ENCODE assay signal across 14 mouse cellular contexts in genomic region chr11:72814188-72814587, GRCm38 (mm10). TPM values are rescaled to one million over a fixed set of nuclear protein-coding genes. Genes with fewer than 3 reads are reported as not detected.
DNase-seq lines count a peak whose midpoint lies in the region; ATAC-seq and TF ChIP-seq lines count a peak whose summit lies in the region.
"Had no signal": no experiment of that assay in that cellular context is flagged by ENCODE, and none has a peak within 500 bp of the region (broad histone marks: within the 10 kb centered on the region; RNA-seq: fewer than 3 reads in every experiment).

No protein-coding gene starts in this region.

- H3K4me1 ChIP-seq in CH12.LX (ENCODE audit: control insufficient read depth in 1 of 2, insufficient read depth in 2 of 2) = peaks cover 10 to 31% of the 10 kb centered on the region in 2 experiments
- H3K4me1 ChIP-seq: hindbrain, embryonic 10.5 days; lung, embryonic 15.5 days; midbrain, embryonic 13.5 days; neural tube, embryonic 15.5 days; stomach, embryonic 15.5 days had no signal

- H3K4me2 ChIP-seq in CH12.LX (ENCODE audit: insufficient read depth, low read depth, poor library complexity, severe bottlenecking) = no peak overlapping the region
- H3K4me2 ChIP-seq: lung, embryonic 15.5 days; midbrain, embryonic 13.5 days; neural tube, embryonic 15.5 days; stomach, embryonic 15.5 days had no signal

- H3K27me3 ChIP-seq in CH12.LX (replicated peaks) = no peaks in the 10 kb centered on the region
- H3K27me3 ChIP-seq: lung, embryonic 15.5 days; midbrain, embryonic 13.5 days; neural tube, embryonic 15.5 days; stomach, embryonic 15.5 days had no signal

- no peak for ATAC-seq in megakaryocyte-erythroid progenitor cell, adult 5-6 weeks (replicated peaks; ENCODE audit: low FRiP score, low TSS enrichment, poor library complexity, severe bottlenecking)
- ATAC-seq: midbrain, embryonic 13.5 days had no signal

- DNase-seq in layer of hippocampus, adult 2 months (ENCODE audit: low spot score in 2 of 2) = no peak
- DNase-seq in layer of hippocampus, postnatal 36 days = no peak
- peak; percentile 39 for DNase-seq in A20 (ENCODE audit: low read depth, low spot score)
- DNase-seq in CH12.LX (ENCODE audit: extremely low read depth) = no peak
- peak; percentile 21 for DNase-seq in embryo, embryonic 10.5 days (ENCODE audit: low spot score)
- no peak for DNase-seq in left cerebral cortex, postnatal 4 days
- DNase-seq: adrenal gland, postnatal 25 days; cerebellum, adult 9-11 months had no signal

- no peak for TF ChIP-seq EP300 in CH12.LX (IDR thresholded peaks at IDR 0.05; ENCODE audit: low read length)

- H3K36me3 ChIP-seq in CH12.LX (replicated peaks in 1 of 2; ENCODE audit: control insufficient read depth in 1 of 2, insufficient read depth in 1 of 2, low read length in 1 of 2) = peaks cover 4 to 14% of the 10 kb centered on the region in 2 experiments

- peak; percentile 8; the same call in 1 of the 2 replicates for TF ChIP-seq RAD21 in CH12.LX (IDR thresholded peaks at IDR 0.05; ENCODE audit: low read depth, low read length)

- H3K4me3 ChIP-seq in layer of hippocampus, adult 2 months = no peak overlapping the region
- no peak overlapping the region for H3K4me3 ChIP-seq in CH12.LX (replicated peaks in 1 of 3; ENCODE audit: low read depth in 2 of 3, low read length in 2 of 3, poor library complexity in 1 of 3)
- H3K4me3 ChIP-seq: hindbrain, embryonic 10.5 days; lung, embryonic 15.5 days; midbrain, embryonic 13.5 days; neural tube, embryonic 15.5 days; stomach, embryonic 15.5 days had no signal

- intact Hi-C loops in left cerebral cortex, postnatal 4 days (cut with DNase I) = no loop called here

- TF ChIP-seq POLR2A in CH12.LX (IDR thresholded peaks at IDR 0.05; ENCODE audit: low read depth, low read length) = no peak

- peaks cover 2% of the 10 kb centered on the region for H3K9me3 ChIP-seq in CH12.LX (replicated peaks; ENCODE audit: low read length)
- H3K9me3 ChIP-seq: hindbrain, embryonic 10.5 days; lung, embryonic 15.5 days; midbrain, embryonic 13.5 days; neural tube, embryonic 15.5 days; stomach, embryonic 15.5 days had no signal

- no peak overlapping the region for H3K27ac ChIP-seq in layer of hippocampus, adult 2 months
- H3K27ac ChIP-seq in CH12.LX (ENCODE audit: insufficient read depth, low read depth) = no peak overlapping the region
- H3K27ac ChIP-seq: hindbrain, embryonic 10.5 days; lung, embryonic 15.5 days; midbrain, embryonic 13.5 days; neural tube, embryonic 15.5 days; stomach, embryonic 15.5 days had no signal

- dilution Hi-C loops in CH12.LX (cut with MboI; ENCODE audit: extremely low pct_ligation_motif_present, extremely low pct_unique_long_range_greater_than_20kb, low sequenced_read_pairs) = no loop called here

- H3K79me2 ChIP-seq in CH12.LX (replicated peaks; ENCODE audit: control insufficient read depth, extremely low read depth, insufficient read depth, poor library complexity, severe bottlenecking) = peaks cover 2% of the 10 kb centered on the region; the same call in 1 of the 2 replicates

- TF ChIP-seq CTCF in layer of hippocampus, adult 2 months (conservative IDR thresholded peaks at IDR 0.05) = peak; percentile 54
- peak in 1 of 2 experiments; percentile 37; a peak in 3 of 4 replicates for TF ChIP-seq CTCF in CH12.LX (conservative IDR thresholded peaks at IDR 0.05 in 1 of 2, IDR thresholded peaks at IDR 0.05 in 1 of 2; ENCODE audit: low read depth in 2 of 2, low read length in 2 of 2)

- in situ Hi-C loops in CH12.LX (cut with MboI; ENCODE audit: low pct_ligation_motif_present, low pct_unique_long_range_greater_than_20kb, low sequenced_read_pairs) = no loop called here

- no peak overlapping the region for H3K9ac ChIP-seq in CH12.LX (ENCODE audit: insufficient read depth, low read depth)
- H3K9ac ChIP-seq: lung, embryonic 15.5 days; midbrain, embryonic 13.5 days; neural tube, embryonic 15.5 days; stomach, embryonic 15.5 days had no signal

TF ChIP-seq in CH12.LX, 34 proteins besides CTCF, POLR2A, EP300 and RAD21:
- no peak for TF ChIP-seq CHD1 (IDR thresholded peaks at IDR 0.05; ENCODE audit: low read depth, low read length)
- no peak for TF ChIP-seq MAFK (IDR thresholded peaks at IDR 0.05; ENCODE audit: insufficient replicate concordance, low read length)
- TF ChIP-seq ZKSCAN1 (IDR thresholded peaks at IDR 0.05; ENCODE audit: borderline replicate concordance, low read depth, low read length) = no peak
- TF ChIP-seq HCFC1 (IDR thresholded peaks at IDR 0.05; ENCODE audit: low read depth, low read length) = no peak

RNA-seq across cellular contexts. Expression of gene Zzef1, which starts 18.2 kb away (rescaled TPM):
- 10 to 100 TPM; 47.8 to 49.5 TPM for total RNA-seq in layer of hippocampus, adult 2 months (2021)
- 10 to 100 TPM; 42.1 to 51.0 TPM for total RNA-seq in layer of hippocampus, postnatal 36 days (2021)
- total RNA-seq in CH12.LX (2012; rRNA removed) (16.8 and 17.4 TPM in 2 replicates), CH12.LX (2014; rRNA removed) (9.4 and 10.5 TPM in 2 replicates)
- 17.1 and 20.8 TPM in 2 replicates for polyA plus RNA-seq in CH12.LX (2012; ENCODE audit: insufficient read length, low read depth)
- total RNA-seq in megakaryocyte-erythroid progenitor cell, adult 5-6 weeks (2014; fragmentation: Nextera tagmentation) = 38.9 and 40.4 TPM in 2 replicates
- 26.9 and 27.3 TPM in 2 replicates for total RNA-seq in megakaryocyte-erythroid progenitor cell, adult 5-6 weeks (2017)
- total RNA-seq in left cerebral cortex, postnatal 4 days (2021) = 10 to 100 TPM; 56.1 to 57.1 TPM

RNA-seq across cellular contexts. Expression of gene Cyb5d2, which starts 18.2 kb away (rescaled TPM):
- 10 to 100 TPM; 17.9 to 19.9 TPM for total RNA-seq in layer of hippocampus, adult 2 months (2021)
- total RNA-seq in layer of hippocampus, postnatal 36 days (2021) = 10 to 100 TPM; 18.6 to 22.8 TPM
- total RNA-seq in CH12.LX (2012; rRNA removed) (3.9 and 4.6 TPM in 2 replicates), CH12.LX (2014; rRNA removed) (3.2 and 3.9 TPM in 2 replicates)
- polyA plus RNA-seq in CH12.LX (2012; ENCODE audit: insufficient read length, low read depth) = 2.4 and 2.8 TPM in 2 replicates
- total RNA-seq in megakaryocyte-erythroid progenitor cell, adult 5-6 weeks (2014; fragmentation: Nextera tagmentation) = 6.6 and 10.1 TPM in 2 replicates
- total RNA-seq in megakaryocyte-erythroid progenitor cell, adult 5-6 weeks (2017) = 3.9 and 5.4 TPM in 2 replicates
- total RNA-seq in left cerebral cortex, postnatal 4 days (2021) = 1 to 10 TPM; 6.5 to 7.3 TPM

Comparison
In these comparisons a context has a peak if more than half of its experiments do, and no peak if none do; other contexts are left out.
1. DNase-seq: peak in A20 (single experiment) and embryo, embryonic 10.5 days (single experiment); none in layer of hippocampus, adult 2 months (0 of 2), layer of hippocampus, postnatal 36 days (0 of 2), CH12.LX (single experiment) and left cerebral cortex, postnatal 4 days (single experiment).